Mouse (Mus musculus): ENCODE measurements around the gene 2510039O18Rik.
A peak's percentile ranks its signal among the peaks of the same experiment; 100 is the strongest.

2510039O18Rik gene

GRCm38 (mm10) chr4:147940576-147941044 lies at the start of gene 2510039O18Rik:
Gene 2510039O18Rik, plus strand, starts transcription at chr4:147940895.
- peak; percentile 80 to 85 for DNase-seq (ENCODE audit: low spot score in 2 of 2)

- no peak for DNase-seq (ENCODE audit: low spot score in 2 of 2)
Measured at GRCm38 (mm10) chr4:147895815-147896330, 44.8 kb upstream of the 2510039O18Rik start.

GRCm38 (mm10) chr4:147896411-147896810 lies 44.3 kb upstream of the 2510039O18Rik start:
- DNase-seq (ENCODE audit: low spot score in 2 of 2) = no peak

- DNase-seq (ENCODE audit: low spot score in 2 of 2) = no peak
Measured at GRCm38 (mm10) chr4:147897348-147897747, 43.3 kb upstream of the 2510039O18Rik start.

- DNase-seq (ENCODE audit: low spot score in 2 of 2) = no peak
Measured at GRCm38 (mm10) chr4:147900452-147900851, 40.2 kb upstream of the 2510039O18Rik start.

- DNase-seq (ENCODE audit: low spot score in 2 of 2) = no peak
Measured at GRCm38 (mm10) chr4:147902906-147903500, 37.7 kb upstream of the 2510039O18Rik start.

GRCm38 (mm10) chr4:147903601-147904000 lies 37.1 kb upstream of the 2510039O18Rik start:
- no peak for DNase-seq (ENCODE audit: low spot score in 2 of 2)

- peak; percentile 83 to 85 for DNase-seq (ENCODE audit: low spot score in 2 of 2)
Measured at GRCm38 (mm10) chr4:147904313-147905089, 36.2 kb upstream of the 2510039O18Rik start, which contains the start of gene Mfn2. Gene Mfn2, minus strand, starts transcription at chr4:147904704.

- peak in 1 of 2 experiments; percentile 14 for DNase-seq (ENCODE audit: low spot score in 2 of 2)
Measured at GRCm38 (mm10) chr4:147905090-147905659, 35.5 kb upstream of the 2510039O18Rik start.

GRCm38 (mm10) chr4:147906230-147906629 lies 34.5 kb upstream of the 2510039O18Rik start:
- DNase-seq (ENCODE audit: low spot score in 2 of 2) = no peak

- no peak for DNase-seq (ENCODE audit: low spot score in 2 of 2)
Measured at GRCm38 (mm10) chr4:147909486-147909885, 31.2 kb upstream of the 2510039O18Rik start.

GRCm38 (mm10) chr4:147918459-147919121 lies 22.1 kb upstream of the 2510039O18Rik start:
- peak in 1 of 2 experiments; percentile 31 for DNase-seq (ENCODE audit: low spot score in 2 of 2)

GRCm38 (mm10) chr4:147920973-147921372 lies 19.7 kb upstream of the 2510039O18Rik start:
- DNase-seq (ENCODE audit: low spot score in 2 of 2) = no peak

- DNase-seq (ENCODE audit: low spot score in 2 of 2) = no peak
Measured at GRCm38 (mm10) chr4:147922341-147922740, 18.4 kb upstream of the 2510039O18Rik start.

- no peak for DNase-seq (ENCODE audit: low spot score in 2 of 2)
Measured at GRCm38 (mm10) chr4:147927705-147928104, 13.0 kb upstream of the 2510039O18Rik start.

GRCm38 (mm10) chr4:147928136-147928535 lies 12.6 kb upstream of the 2510039O18Rik start:
- no peak for DNase-seq (ENCODE audit: low spot score in 2 of 2)

- no peak for DNase-seq (ENCODE audit: low spot score in 2 of 2)
Measured at GRCm38 (mm10) chr4:147928540-147928939, 12.2 kb upstream of the 2510039O18Rik start.

- no peak for DNase-seq (ENCODE audit: low spot score in 2 of 2)
Measured at GRCm38 (mm10) chr4:147930946-147931345, 9.7 kb upstream of the 2510039O18Rik start.

- DNase-seq (ENCODE audit: low spot score in 2 of 2) = no peak
Measured at GRCm38 (mm10) chr4:147934134-147934533, 6.6 kb upstream of the 2510039O18Rik start.

GRCm38 (mm10) chr4:147934611-147935010 lies 6.1 kb upstream of the 2510039O18Rik start:
- no peak for DNase-seq (ENCODE audit: low spot score in 2 of 2)

- no peak for DNase-seq (ENCODE audit: low spot score in 2 of 2)
Measured at GRCm38 (mm10) chr4:147935904-147936303, 4.8 kb upstream of the 2510039O18Rik start.

All from thymus, postnatal 10 days (tissue).